Mouse (Mus musculus) right cerebral cortex, postnatal 14 days (tissue): ENCODE results near the gene Amotl2.

Experiments
- DNase-seq: peaks from one replicate; pipeline ENCODE4 v3.0.0; 2022

The Amotl2 gene

GRCm38 (mm10) chr9:102716481-102717163 lies at the start of gene Amotl2:
Gene Amotl2 (plus strand): TSS chr9:102716672.
- no peak for DNase-seq

- no peak for DNase-seq
These were observed 48.4 kb upstream of the Amotl2 start for GRCm38 (mm10) chr9:102668115-102668514.

- DNase-seq, result no peak
These were observed 47.6 kb upstream of the Amotl2 start for GRCm38 (mm10) chr9:102668906-102669305.

GRCm38 (mm10) chr9:102673381-102673780 lies 43.1 kb upstream of the Amotl2 start:
- DNase-seq, result no peak

GRCm38 (mm10) chr9:102675922-102676321 lies 40.5 kb upstream of the Amotl2 start:
- no peak for DNase-seq

- no peak for DNase-seq
These were observed 35.0 kb upstream of the Amotl2 start for GRCm38 (mm10) chr9:102681470-102681869.

- no peak for DNase-seq
These were observed 28.5 kb upstream of the Amotl2 start for GRCm38 (mm10) chr9:102687943-102688342.

- DNase-seq, result no peak
These were observed 27.0 kb upstream of the Amotl2 start for GRCm38 (mm10) chr9:102689406-102689939.

GRCm38 (mm10) chr9:102689940-102690642 lies 26.4 kb upstream of the Amotl2 start:
- peak; percentile 62 for DNase-seq

GRCm38 (mm10) chr9:102690891-102691290 lies 25.6 kb upstream of the Amotl2 start:
- DNase-seq, result no peak

GRCm38 (mm10) chr9:102692564-102693475 lies 23.7 kb upstream of the Amotl2 start:
- no peak for DNase-seq

- DNase-seq, result no peak
These were observed 15.4 kb upstream of the Amotl2 start for GRCm38 (mm10) chr9:102701042-102701441.

GRCm38 (mm10) chr9:102709504-102710135 lies 6.9 kb upstream of the Amotl2 start:
- DNase-seq, result no peak

- no peak for DNase-seq
These were observed 6.0 kb upstream of the Amotl2 start for GRCm38 (mm10) chr9:102710520-102710919.

GRCm38 (mm10) chr9:102713797-102714196 lies 2.7 kb upstream of the Amotl2 start:
- DNase-seq, result no peak

- DNase-seq, result no peak
These were observed 1.5 kb upstream of the Amotl2 start for GRCm38 (mm10) chr9:102714893-102715505.

- no peak for DNase-seq
These were observed 969 bp upstream of the Amotl2 start for GRCm38 (mm10) chr9:102715506-102715900.

- DNase-seq, result peak; percentile 69
These were observed 853 bp downstream of the Amotl2 start for GRCm38 (mm10) chr9:102717164-102717885.

GRCm38 (mm10) chr9:102717886-102718643 lies 1.6 kb downstream of the Amotl2 start:
- DNase-seq, result peak; percentile 63

- peak; percentile 45 for DNase-seq
These were observed 2.2 kb downstream of the Amotl2 start for GRCm38 (mm10) chr9:102718676-102719075.

GRCm38 (mm10) chr9:102719085-102719484 lies 2.6 kb downstream of the Amotl2 start:
- DNase-seq, result no peak
